Mouse (Mus musculus): ENCODE results near the gene Egfem1.

- TF ChIP-seq POLR2A (IDR thresholded peaks at IDR 0.05; ENCODE audit: borderline replicate concordance, low read depth, low read length) (no peak), CTCF (IDR thresholded peaks at IDR 0.05; ENCODE audit: low read depth, low read length) (no peak)
Observed at GRCm38 (mm10) chr3:29421634-29422033, 339.8 kb downstream of the Egfem1 start.

Data from bone marrow macrophage, adult 2 months (primary cell).